Mouse (Mus musculus) G1E-ER4 (cell line): ENCODE measurements around the gene Trpc4. TPM values are rescaled to one million over a fixed set of nuclear protein-coding genes. Genes with fewer than 3 reads are reported as not detected.

Source experiments
- GATA1 ChIP-seq: IDR thresholded peaks from one replicate; pipeline ENCODE4 v1.8.0; 2012; ENCODE audit warnings: low read length, inconsistent platforms
- polyA plus RNA-seq: library from polyadenylated mRNA; stranded (reverse); fragments of >175 nt; gene quantifications from 2 replicates; pipeline ENCODE4 v1.2.3, GENCODE M21; 2012

Gene Trpc4
- polyA plus RNA-seq, 1 experiment, result not detected

DNA sequence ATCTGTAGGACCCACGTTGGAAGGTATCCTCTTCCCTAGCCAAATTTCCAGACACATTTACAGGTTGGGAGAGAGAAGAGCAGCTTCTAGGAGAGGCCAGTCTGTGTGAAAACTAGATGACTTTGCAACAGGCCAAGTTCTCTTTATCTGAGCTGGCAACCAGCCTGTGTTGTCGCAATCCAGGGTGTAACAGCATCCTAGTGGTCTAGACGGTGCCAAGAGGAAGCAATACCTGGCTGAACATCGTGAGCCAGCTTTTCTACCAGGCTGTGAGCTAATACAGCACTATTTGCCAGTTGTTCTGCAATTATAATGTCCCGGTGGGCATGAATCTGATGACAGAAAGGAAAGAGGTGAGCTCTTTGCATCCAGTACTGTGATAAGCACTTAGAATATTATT lies 83.1 kb downstream of the Trpc4 start:
- TF ChIP-seq GATA1, result no peak

GRCm38 (mm10) chr3:54239426-54239825 lies 83.6 kb downstream of the Trpc4 start:
- no peak for TF ChIP-seq GATA1

DNA sequence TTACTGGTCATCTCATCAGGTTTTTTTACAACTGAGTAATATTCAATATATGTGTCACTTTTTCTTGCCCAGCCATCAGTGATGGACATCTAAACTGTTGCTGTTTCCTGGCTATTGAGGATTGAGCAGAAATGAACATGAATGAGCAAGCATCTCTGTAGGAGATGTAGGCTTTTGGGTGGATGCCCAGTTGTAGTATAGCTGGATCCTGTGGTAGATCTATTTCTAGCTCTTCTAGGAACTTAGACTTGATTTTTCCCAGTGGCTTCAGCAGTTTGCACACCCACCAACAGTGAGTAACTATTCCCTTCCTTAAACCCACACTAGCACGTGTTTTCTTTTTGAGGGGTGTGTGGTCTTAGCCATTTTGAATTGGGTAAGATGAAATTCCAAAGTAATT lies 87.3 kb downstream of the Trpc4 start:
- no peak for TF ChIP-seq GATA1

DNA sequence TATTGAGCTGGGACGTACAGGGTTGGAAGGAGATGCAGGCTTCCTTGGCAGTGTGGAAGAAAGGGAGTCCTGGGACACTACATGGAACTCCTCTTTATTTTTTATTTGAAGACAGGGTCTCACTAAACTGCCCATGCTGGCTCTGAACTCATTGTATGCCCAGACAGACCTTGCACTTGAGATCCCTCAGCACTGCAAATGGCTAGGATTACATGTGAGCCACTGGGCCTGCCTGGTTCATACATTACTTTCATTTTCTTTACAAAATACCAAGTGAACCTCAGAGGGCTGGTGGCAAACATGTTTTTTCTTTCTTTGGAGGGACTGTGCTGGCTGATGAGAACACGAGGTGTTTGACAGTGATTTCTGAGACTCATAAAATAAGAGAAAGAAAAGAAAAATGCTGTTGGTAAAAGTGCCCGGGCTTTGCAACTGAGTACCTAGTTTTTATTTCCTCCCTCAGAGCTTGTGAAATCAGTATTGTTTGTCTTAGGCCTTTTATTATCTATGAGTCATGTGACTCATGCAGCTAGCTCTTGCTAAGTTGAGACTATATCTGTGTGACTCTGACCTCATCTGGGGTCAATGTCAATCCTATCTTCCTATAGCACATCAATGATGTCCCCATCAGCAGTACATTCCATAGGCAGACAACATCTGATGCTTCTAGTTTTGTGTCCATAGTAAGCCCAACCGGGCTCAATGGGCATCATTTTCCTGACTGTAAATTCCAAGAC lies 89.1 kb downstream of the Trpc4 start:
- TF ChIP-seq GATA1, result no peak

DNA sequence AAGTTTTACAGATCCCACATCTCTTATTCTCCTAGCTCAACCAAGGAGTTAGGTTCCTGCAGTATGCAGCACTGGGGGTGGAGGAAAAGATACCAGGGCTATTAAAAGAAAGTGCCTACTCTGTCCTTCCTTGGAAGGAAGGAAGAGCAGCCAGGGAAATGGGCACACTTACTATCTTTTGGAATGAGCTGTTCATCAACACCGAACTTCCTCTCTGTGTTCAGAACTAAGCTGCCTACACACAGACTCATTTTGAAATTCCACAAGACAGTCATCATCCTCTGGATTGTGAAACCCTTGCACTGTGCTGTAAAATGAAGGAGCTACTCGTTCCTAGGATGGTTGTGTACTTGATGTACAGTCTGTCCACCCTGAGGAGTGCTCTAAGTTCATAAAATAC lies 90.6 kb downstream of the Trpc4 start:
- TF ChIP-seq GATA1, result no peak

DNA sequence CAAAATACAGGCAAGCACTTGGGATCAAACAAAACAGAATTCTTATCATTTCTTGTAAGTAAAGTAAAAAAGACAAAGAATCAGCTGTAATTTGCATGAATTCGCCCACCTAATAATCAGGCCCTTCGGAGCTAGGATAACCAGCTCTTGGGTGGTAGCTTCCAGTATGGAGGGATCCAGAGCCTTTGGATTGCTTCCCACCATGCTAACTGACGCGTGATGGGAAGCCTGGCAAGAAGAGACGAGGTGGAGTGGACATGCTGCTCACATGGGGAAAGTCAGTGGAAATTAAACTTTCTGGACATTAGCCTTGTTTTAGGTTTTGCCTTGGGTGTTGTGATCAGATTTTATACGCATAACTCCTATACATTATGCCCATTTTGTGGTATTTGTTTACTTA lies 93.5 kb downstream of the Trpc4 start:
- no peak for TF ChIP-seq GATA1

GRCm38 (mm10) chr3:54266943-54267342 lies 111.1 kb downstream of the Trpc4 start:
- TF ChIP-seq GATA1, result no peak

DNA sequence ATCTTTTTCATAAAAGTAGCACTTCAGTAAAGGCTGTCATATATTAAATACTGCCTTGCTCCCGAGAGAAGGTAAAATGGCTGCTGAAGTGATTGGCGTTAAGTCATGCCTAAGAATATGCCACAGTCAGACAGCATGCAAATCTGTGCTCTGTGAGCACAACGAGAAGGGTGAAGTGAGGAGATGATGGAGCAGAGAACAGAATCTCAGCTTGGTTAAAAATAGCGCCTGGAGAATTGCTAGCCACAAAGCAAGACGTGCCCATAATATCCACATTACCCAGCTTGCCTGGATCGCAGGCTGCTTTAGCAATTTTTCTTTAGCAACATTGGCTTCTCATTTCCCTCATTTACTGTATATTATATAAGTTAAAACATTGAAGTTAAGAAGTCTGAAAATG lies 113.3 kb downstream of the Trpc4 start:
- TF ChIP-seq GATA1, result no peak

DNA sequence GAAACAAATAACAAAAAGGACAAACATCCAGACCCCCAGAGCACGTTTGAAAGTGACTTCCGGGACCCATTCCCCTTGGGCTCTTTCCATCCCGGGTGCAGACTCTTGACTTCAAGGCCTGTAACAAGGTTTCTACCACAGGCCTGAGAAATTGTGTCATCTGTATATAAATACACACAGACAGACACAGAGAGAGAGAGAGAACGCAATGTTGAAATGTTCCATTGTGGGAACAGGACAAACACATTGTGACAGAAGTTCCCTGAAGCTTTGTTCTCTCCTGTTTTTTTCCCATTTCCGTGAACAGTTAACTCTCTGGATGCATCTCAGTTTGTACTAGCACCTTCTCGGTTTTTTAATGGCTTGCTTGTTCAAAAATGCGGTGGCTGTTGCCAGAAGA lies 118.8 kb downstream of the Trpc4 start:
- TF ChIP-seq GATA1, result no peak

GRCm38 (mm10) chr3:54289731-54290130 lies 133.9 kb downstream of the Trpc4 start:
- TF ChIP-seq GATA1, result no peak

- no peak for TF ChIP-seq GATA1
Measured at GRCm38 (mm10) chr3:54310604-54311003, 154.8 kb downstream of the Trpc4 start.

GRCm38 (mm10) chr3:54314055-54314454 lies 158.2 kb downstream of the Trpc4 start:
- no peak for TF ChIP-seq GATA1

DNA sequence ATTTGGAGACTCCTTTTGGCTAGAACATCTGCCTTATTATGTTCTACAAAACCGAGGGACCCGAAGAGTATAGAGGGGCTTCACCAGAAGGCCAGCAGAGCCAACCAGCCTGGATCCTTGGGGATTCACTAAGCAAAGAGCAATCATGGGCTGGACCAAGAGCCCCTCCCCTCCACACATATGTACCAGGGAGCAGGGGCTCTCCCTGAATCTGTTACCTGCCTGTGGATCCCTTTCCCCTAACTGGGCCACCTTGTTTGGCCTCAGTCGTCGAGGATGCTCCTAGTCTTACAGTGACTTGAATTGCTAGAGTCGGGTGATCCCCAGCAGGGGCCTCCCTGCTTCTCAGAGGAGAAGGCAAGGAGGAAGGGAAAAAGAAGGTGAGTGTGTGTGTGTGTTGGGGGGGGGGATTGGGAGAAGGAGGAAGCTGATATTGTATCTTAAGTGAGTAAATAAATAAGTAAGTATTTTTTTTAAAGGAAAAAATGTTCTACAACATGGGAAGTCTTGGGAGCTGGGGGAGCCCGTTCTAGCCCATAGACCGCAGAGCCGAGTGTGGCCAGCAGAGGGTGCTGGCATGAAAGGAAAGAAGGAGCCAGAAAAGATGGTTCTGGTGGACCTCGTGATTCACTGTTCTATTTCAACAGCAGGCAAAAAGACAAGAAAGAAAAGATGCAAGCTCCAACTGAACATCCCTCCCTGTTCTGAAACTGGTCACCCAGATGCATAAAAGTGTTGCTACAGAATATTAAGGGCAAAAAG lies 197.2 kb downstream of the Trpc4 start:
- TF ChIP-seq GATA1, result no peak

- TF ChIP-seq GATA1, result no peak
Measured at GRCm38 (mm10) chr3:54357561-54357960, 201.7 kb downstream of the Trpc4 start.

GRCm38 (mm10) chr3:54358463-54359189 lies 202.8 kb downstream of the Trpc4 start:
- TF ChIP-seq GATA1, result no peak

DNA sequence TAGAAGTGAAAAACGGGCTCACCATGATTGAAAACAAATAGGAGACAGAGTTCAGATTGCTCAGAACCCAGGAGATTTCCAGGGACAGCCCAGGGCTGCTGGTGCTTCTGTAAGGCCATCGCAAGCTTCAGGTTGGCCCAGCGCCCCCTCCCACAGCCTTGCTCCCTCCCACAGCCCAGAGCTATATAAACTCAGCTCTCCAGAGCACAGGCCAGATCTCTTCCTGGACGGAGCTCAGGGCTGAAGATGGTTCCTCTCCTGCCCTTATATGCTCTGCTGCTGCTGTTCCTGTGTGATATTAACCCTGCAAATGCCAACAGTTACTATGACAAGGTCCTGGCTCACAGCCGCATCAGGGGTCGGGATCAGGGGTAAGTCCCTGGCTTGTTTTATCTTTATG lies 205.1 kb downstream of the Trpc4 start, which contains the start of gene Postn:
Postn (plus strand) TSS at position 213 of the 400 bp plus-strand sequence.
- no peak for TF ChIP-seq GATA1
